Mouse (Mus musculus) cerebellum, adult 8-10 months (tissue): ENCODE results near the gene Gm27027.

Experiments used
- DNase-seq: peaks from one replicate; pipeline ENCODE4 v3.0.0; 2022

Gm27027 gene

GRCm38 (mm10) chr2:93927701-93928437 is 68.3 kb downstream of the Gm27027 start:
- no peak for DNase-seq

GRCm38 (mm10) chr2:93926141-93926540 is 70.0 kb downstream of the Gm27027 start:
- no peak for DNase-seq

- no peak for DNase-seq
Observed at GRCm38 (mm10) chr2:93919093-93919492, 77.1 kb downstream of the Gm27027 start.

- no peak for DNase-seq
Observed at GRCm38 (mm10) chr2:93913552-93913951, 82.6 kb downstream of the Gm27027 start.

- peak; percentile 54 for DNase-seq
Observed at GRCm38 (mm10) chr2:93911942-93912341, 84.2 kb downstream of the Gm27027 start.

- DNase-seq, result no peak
Observed at GRCm38 (mm10) chr2:93909716-93910115, 86.4 kb downstream of the Gm27027 start.

GRCm38 (mm10) chr2:93907519-93908294 is 88.4 kb downstream of the Gm27027 start:
- no peak for DNase-seq
